Mouse (Mus musculus) thymus, adult 2 months (tissue): Measurements from ENCODE around the gene Eef2kmt.
"Not testable (repeated sequence)": the region's sequence is repeated elsewhere in the genome, so short reads cannot be mapped to it uniquely, and the experiment has no call there.

Experiments
- CTCF ChIP-seq: fragments of 200-500 bp; IDR thresholded peaks from 2 replicates; pipeline ENCODE4 v1.5.1; 2012; ENCODE audit warnings: mild to moderate bottlenecking, control low read depth, low read length, moderate library complexity, borderline replicate concordance; ENCODE audit not compliant: control insufficient read depth, poor library complexity, insufficient read depth; ENCODE audit errors: extremely low read depth
- POLR2A ChIP-seq: fragments of 200-500 bp; IDR thresholded peaks from 2 replicates; pipeline ENCODE4 v1.6.1; 2012; ENCODE audit warnings: mild to moderate bottlenecking, low read length, control low read depth, moderate library complexity; ENCODE audit not compliant: control insufficient read depth, poor library complexity, insufficient read depth; ENCODE audit errors: extremely low read depth

- not testable (repeated sequence) for TF ChIP-seq POLR2A, CTCF
These were observed 28.3 kb downstream of the Eef2kmt start for GRCm38 (mm10) chr16:5227501-5227900.
